Mouse (Mus musculus): Measurements from ENCODE around the gene Syne2. TPM values are rescaled to one million over a fixed set of nuclear protein-coding genes. Genes with fewer than 3 reads are reported as not detected.
"Not testable (repeated sequence)": the region's sequence is repeated elsewhere in the genome, so short reads cannot be mapped to it uniquely, and the experiment has no call there.

Gene Syne2
- polyA plus RNA-seq, 1 experiment from 2014 or later, result 6.3 TPM

DNA sequence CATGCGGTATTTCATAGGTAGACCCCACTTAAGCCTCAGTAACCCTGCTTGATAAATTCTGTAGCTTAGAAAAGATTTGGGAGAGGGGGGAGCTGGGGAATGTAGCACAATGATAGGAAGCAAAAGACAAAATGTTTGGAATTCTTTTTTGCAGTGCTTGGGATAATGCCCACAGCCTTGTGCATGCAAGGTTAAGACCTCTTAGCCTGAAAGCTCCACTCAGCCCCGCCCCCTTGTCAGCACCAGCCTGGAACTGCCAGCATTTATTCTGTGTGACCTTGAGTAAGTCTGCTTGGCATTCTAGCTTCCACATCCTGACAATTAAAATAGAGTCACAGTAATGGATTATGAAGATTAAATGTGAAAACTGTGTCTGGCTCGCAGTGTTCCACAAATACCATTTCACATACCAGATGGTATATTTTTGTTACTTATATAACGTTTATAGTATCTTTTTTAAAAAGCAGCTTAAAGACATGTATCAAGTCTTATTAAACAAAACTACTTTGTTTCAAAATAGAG, 299.8 kb downstream of the Syne2 start:
- H3K9ac ChIP-seq (replicated peaks), result no peak overlapping the region
- no peak overlapping the region for H3K27ac ChIP-seq (ENCODE audit: low read depth)
- H3K4me2 ChIP-seq (ENCODE audit: low read depth, low read length), result no peak overlapping the region
- no peaks in the 10 kb centered on the region for H3K36me3 ChIP-seq (replicated peaks; ENCODE audit: insufficient read depth, low read length)
- no peak for DNase-seq
- no peaks in the 10 kb centered on the region for H3K9me3 ChIP-seq (ENCODE audit: low read length)
- no peak for ATAC-seq
- WGBS (ENCODE audit: insufficient replicate concordance), result 68% methylated on average over 4 of the region's 4 CpGs
- no peak for TF ChIP-seq EP300 (IDR thresholded peaks at IDR 0.05; ENCODE audit: low read depth)
- no peak for TF ChIP-seq CTCF (IDR thresholded peaks at IDR 0.05; ENCODE audit: low read depth)
- no peaks in the 10 kb centered on the region for H3K4me1 ChIP-seq (ENCODE audit: insufficient read depth)
- H3K27me3 ChIP-seq (ENCODE audit: insufficient read depth, low read length), result no peaks in the 10 kb centered on the region
- no peak overlapping the region for H3K4me3 ChIP-seq (ENCODE audit: low read depth, low read length)

- Histone ChIP-seq H3K4me3 (ENCODE audit: low read depth, low read length) (no peak overlapping the region), H3K4me2 (ENCODE audit: low read depth, low read length) (no peak overlapping the region), H3K9me3 (ENCODE audit: low read length) (no peaks in the 10 kb centered on the region), H3K4me1 (ENCODE audit: insufficient read depth) (no peaks in the 10 kb centered on the region), H3K36me3 (replicated peaks; ENCODE audit: insufficient read depth, low read length) (no peaks in the 10 kb centered on the region), H3K27me3 (ENCODE audit: insufficient read depth, low read length) (no peaks in the 10 kb centered on the region), H3K27ac (ENCODE audit: low read depth) (no peak overlapping the region), H3K9ac (replicated peaks) (no peak overlapping the region)
- DNase-seq (peak; percentile 10), ATAC-seq (no peak)
- WGBS (ENCODE audit: insufficient replicate concordance), result 66% methylated on average over 6 of the region's 6 CpGs
- TF ChIP-seq CTCF (IDR thresholded peaks at IDR 0.05; ENCODE audit: low read depth), result no peak
- no peak for TF ChIP-seq EP300 (IDR thresholded peaks at IDR 0.05; ENCODE audit: low read depth)
These were observed 305.3 kb downstream of the Syne2 start for GRCm38 (mm10) chr12:76123223-76123622.

DNA sequence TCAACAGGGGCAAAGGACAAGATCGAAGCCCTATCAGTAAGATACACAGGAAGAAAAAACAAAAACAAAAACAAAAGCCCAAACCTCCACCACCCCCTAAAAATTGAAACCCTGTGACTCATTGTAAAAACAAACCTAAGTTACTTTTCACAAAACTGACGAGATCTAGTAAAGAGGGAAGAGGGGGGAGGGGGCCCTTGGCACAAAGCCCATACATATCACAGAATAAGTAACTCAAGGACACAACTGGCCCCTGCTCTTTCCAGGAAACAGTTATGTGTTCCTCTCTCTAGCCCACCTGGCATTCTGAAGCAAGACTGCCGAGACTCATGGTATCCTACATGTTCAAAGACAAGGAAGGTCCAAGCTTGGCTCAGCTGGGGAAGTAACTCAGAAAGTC, 310.4 kb downstream of the Syne2 start:
- no peak for ATAC-seq
- no peaks in the 10 kb centered on the region for H3K9me3 ChIP-seq (ENCODE audit: low read length)
- H3K36me3 ChIP-seq (replicated peaks; ENCODE audit: insufficient read depth, low read length), result no peaks in the 10 kb centered on the region
- no peak for DNase-seq
- no peak overlapping the region for H3K4me2 ChIP-seq (ENCODE audit: low read depth, low read length)
- no peak overlapping the region for H3K4me3 ChIP-seq (ENCODE audit: low read depth, low read length)
- no peak overlapping the region for H3K9ac ChIP-seq (replicated peaks)
- H3K27ac ChIP-seq (ENCODE audit: low read depth), result no peak overlapping the region
- no peaks in the 10 kb centered on the region for H3K4me1 ChIP-seq (ENCODE audit: insufficient read depth)
- 44% methylated on average over 3 of the region's 3 CpGs for WGBS (ENCODE audit: insufficient replicate concordance)
- H3K27me3 ChIP-seq (ENCODE audit: insufficient read depth, low read length), result no peaks in the 10 kb centered on the region
- TF ChIP-seq CTCF (IDR thresholded peaks at IDR 0.05; ENCODE audit: low read depth) (no peak), EP300 (IDR thresholded peaks at IDR 0.05; ENCODE audit: low read depth) (no peak)

- no peak for TF ChIP-seq EP300 (IDR thresholded peaks at IDR 0.05; ENCODE audit: low read depth)
- no peak for TF ChIP-seq CTCF (IDR thresholded peaks at IDR 0.05; ENCODE audit: low read depth)
- no peak for DNase-seq
These were observed 310.9 kb downstream of the Syne2 start for GRCm38 (mm10) chr12:76128831-76129230.

GRCm38 (mm10) chr12:76130281-76130680, 312.3 kb downstream of the Syne2 start:
- peak; percentile 60 for TF ChIP-seq CTCF (IDR thresholded peaks at IDR 0.05; ENCODE audit: low read depth)
- TF ChIP-seq EP300 (IDR thresholded peaks at IDR 0.05; ENCODE audit: low read depth), result no peak
- Histone ChIP-seq H3K27me3 (ENCODE audit: insufficient read depth, low read length) (no peaks in the 10 kb centered on the region), H3K9me3 (ENCODE audit: low read length) (no peaks in the 10 kb centered on the region), H3K27ac (ENCODE audit: low read depth) (no peak overlapping the region), H3K36me3 (replicated peaks; ENCODE audit: insufficient read depth, low read length) (no peaks in the 10 kb centered on the region), H3K4me3 (ENCODE audit: low read depth, low read length) (no peak overlapping the region), H3K4me1 (ENCODE audit: insufficient read depth) (no peaks in the 10 kb centered on the region), H3K4me2 (ENCODE audit: low read depth, low read length) (no peak overlapping the region), H3K9ac (replicated peaks) (no peak overlapping the region)
- ATAC-seq (no peak), DNase-seq (peak; percentile 26)
- WGBS (ENCODE audit: insufficient replicate concordance), result 21% methylated on average over 4 of the region's 4 CpGs

More at GRCm38 (mm10) chr12:76128831-76129230, 310.9 kb downstream of the Syne2 start:
- Histone ChIP-seq H3K4me3 (ENCODE audit: low read depth, low read length) (no peak overlapping the region), H3K4me1 (ENCODE audit: insufficient read depth) (no peaks in the 10 kb centered on the region), H3K27me3 (ENCODE audit: insufficient read depth, low read length) (no peaks in the 10 kb centered on the region), H3K4me2 (ENCODE audit: low read depth, low read length) (no peak overlapping the region), H3K36me3 (replicated peaks; ENCODE audit: insufficient read depth, low read length) (no peaks in the 10 kb centered on the region), H3K27ac (ENCODE audit: low read depth) (no peak overlapping the region), H3K9ac (replicated peaks) (no peak overlapping the region), H3K9me3 (ENCODE audit: low read length) (no peaks in the 10 kb centered on the region)
- whole genome bisulfite sequencing (ENCODE audit: insufficient replicate concordance), result 81% methylated on average over 10 of the region's 10 CpGs
- no peak for ATAC-seq

DNA sequence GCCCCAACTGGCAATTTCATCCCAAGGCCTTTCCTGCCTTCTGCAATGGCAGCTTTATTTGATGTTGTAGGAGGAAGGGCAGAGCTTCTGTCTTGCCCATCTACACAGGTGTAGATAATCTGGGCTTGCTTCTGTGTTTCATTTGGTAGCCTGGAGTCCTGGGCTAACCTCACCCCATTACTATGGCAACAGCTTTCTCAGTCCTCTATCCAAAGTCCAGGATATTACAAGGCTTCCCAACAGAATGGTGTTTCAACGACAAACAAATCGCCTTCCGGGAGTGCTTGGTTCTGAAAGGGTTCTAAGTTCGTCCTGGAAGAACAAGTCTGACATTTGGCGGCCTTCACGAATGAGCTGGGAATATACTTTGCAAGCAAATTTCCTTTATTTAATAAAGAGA, 313.0 kb downstream of the Syne2 start:
- no peak for ATAC-seq
- WGBS (ENCODE audit: insufficient replicate concordance), result 76% methylated on average over 6 of the region's 6 CpGs
- Histone ChIP-seq H3K4me3 (ENCODE audit: low read depth, low read length) (no peak overlapping the region), H3K4me2 (ENCODE audit: low read depth, low read length) (no peak overlapping the region), H3K36me3 (replicated peaks; ENCODE audit: insufficient read depth, low read length) (no peaks in the 10 kb centered on the region), H3K27me3 (ENCODE audit: insufficient read depth, low read length) (no peaks in the 10 kb centered on the region), H3K27ac (ENCODE audit: low read depth) (no peak overlapping the region), H3K9me3 (ENCODE audit: low read length) (no peaks in the 10 kb centered on the region), H3K9ac (replicated peaks) (no peak overlapping the region), H3K4me1 (ENCODE audit: insufficient read depth) (no peaks in the 10 kb centered on the region)
- TF ChIP-seq EP300 (IDR thresholded peaks at IDR 0.05; ENCODE audit: low read depth) (no peak), CTCF (IDR thresholded peaks at IDR 0.05; ENCODE audit: low read depth) (no peak)
- no peak for DNase-seq

DNA sequence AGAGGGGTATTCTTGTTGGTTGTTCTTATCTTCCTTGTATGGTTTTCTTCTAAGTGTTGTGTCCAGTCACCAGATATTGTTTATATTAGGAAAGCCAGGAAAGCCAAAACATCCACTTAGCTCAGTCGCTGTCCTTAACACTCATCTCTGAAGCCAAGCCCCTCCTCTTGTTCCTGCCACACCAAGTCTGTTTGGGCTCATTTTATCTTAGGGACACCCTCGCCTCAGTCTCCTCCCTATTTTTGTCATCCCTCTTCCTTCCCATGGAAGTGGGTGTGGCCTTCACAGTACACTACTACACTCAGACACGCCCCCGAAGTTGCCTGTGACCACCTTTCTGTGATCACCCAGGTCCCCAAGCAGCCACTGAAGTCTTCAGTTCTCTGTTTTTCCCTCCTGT, 314.7 kb downstream of the Syne2 start:
- Histone ChIP-seq H3K36me3 (replicated peaks; ENCODE audit: insufficient read depth, low read length) (no peaks in the 10 kb centered on the region), H3K4me2 (ENCODE audit: low read depth, low read length) (no peak overlapping the region), H3K9ac (replicated peaks) (no peak overlapping the region), H3K27ac (ENCODE audit: low read depth) (no peak overlapping the region), H3K4me1 (ENCODE audit: insufficient read depth) (no peaks in the 10 kb centered on the region), H3K4me3 (ENCODE audit: low read depth, low read length) (no peak overlapping the region), H3K27me3 (ENCODE audit: insufficient read depth, low read length) (no peaks in the 10 kb centered on the region), H3K9me3 (ENCODE audit: low read length) (no peaks in the 10 kb centered on the region)
- ATAC-seq (no peak), DNase-seq (no peak)
- TF ChIP-seq CTCF (IDR thresholded peaks at IDR 0.05; ENCODE audit: low read depth), result no peak
- no peak for TF ChIP-seq EP300 (IDR thresholded peaks at IDR 0.05; ENCODE audit: low read depth)
- WGBS (ENCODE audit: insufficient replicate concordance), result 63% methylated on average over 4 of the region's 4 CpGs

DNA sequence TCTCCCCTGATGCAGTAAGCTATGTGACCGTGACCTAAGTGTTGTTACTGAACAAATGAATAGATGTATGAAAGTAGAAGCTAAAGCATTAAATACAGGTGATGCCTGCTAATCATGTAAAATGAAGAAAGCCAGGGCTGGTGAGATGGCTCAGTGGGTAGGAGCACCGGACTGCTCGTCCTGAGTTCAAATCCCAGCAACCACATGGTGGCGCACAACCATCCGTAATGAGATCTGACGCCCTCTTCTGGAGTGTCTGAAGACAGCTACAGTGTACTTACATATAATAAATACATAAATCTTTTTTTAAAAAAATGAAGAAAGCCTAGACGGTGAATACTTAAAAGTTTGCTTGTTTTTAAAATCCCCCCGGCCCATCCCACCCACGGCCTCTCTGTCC, 315.1 kb downstream of the Syne2 start:
- H3K9ac ChIP-seq (replicated peaks); H3K27ac ChIP-seq (ENCODE audit: low read depth); H3K27me3 ChIP-seq (ENCODE audit: insufficient read depth, low read length); H3K4me2 ChIP-seq (ENCODE audit: low read depth, low read length); H3K4me3 ChIP-seq (ENCODE audit: low read depth, low read length); ATAC-seq; H3K4me1 ChIP-seq (ENCODE audit: insufficient read depth); H3K36me3 ChIP-seq (replicated peaks; ENCODE audit: insufficient read depth, low read length); DNase-seq; H3K9me3 ChIP-seq (ENCODE audit: low read length): not testable (repeated sequence)
- 79% methylated on average over 9 of the region's 9 CpGs for WGBS (ENCODE audit: insufficient replicate concordance)

Measured in liver, postnatal 0 days (tissue).